Mouse (Mus musculus) bone marrow, adult 2 months (tissue): ENCODE measurements around the gene Stoml2. TPM values are rescaled to one million over a fixed set of nuclear protein-coding genes. Genes with fewer than 3 reads are reported as not detected.

Experiments
- H3K27ac ChIP-seq: fragments of 200-500 bp; 2 replicates; pipeline ENCODE4 v1.5.1; 2012; ENCODE audit warnings: low read depth, mild to moderate bottlenecking, control low read depth, inconsistent platforms, low read length; ENCODE audit not compliant: control insufficient read depth, poor library complexity, insufficient read depth
- H3K4me1 ChIP-seq: fragments of 200-500 bp; 2 replicates; pipeline ENCODE4 v1.6.1; 2011; ENCODE audit warnings: low read length; ENCODE audit not compliant: control insufficient read depth, insufficient read depth
- H3K4me3 ChIP-seq: fragments of 200-500 bp; replicated peaks from 2 replicates; pipeline ENCODE3; 2011; ENCODE audit warnings: mild to moderate bottlenecking, low read depth, low read length, control low read depth; ENCODE audit not compliant: control insufficient read depth
- CTCF ChIP-seq: fragments of 200-500 bp; IDR thresholded peaks from 2 replicates; pipeline ENCODE4 v1.5.1; 2011; ENCODE audit warnings: low read length, control low read depth; ENCODE audit not compliant: control insufficient read depth, insufficient read depth
- POLR2A ChIP-seq: fragments of 200-500 bp; IDR thresholded peaks from 2 replicates; pipeline ENCODE4 v1.6.1; 2011; ENCODE audit warnings: low read depth, mild to moderate bottlenecking, control low read depth, low read length, borderline replicate concordance; ENCODE audit not compliant: control insufficient read depth
- WGBS: fragments of 180-500 bp; shearing (Covaris S2); methylation state at CpG from one replicate; pipeline ENCODE4 v1.1.7; 2018; 5-methylcytosine and 5-hydroxymethylcytosine counted together
- polyA plus RNA-seq: library from polyadenylated mRNA; stranded (reverse); fragments of >200 nt; gene quantifications from 2 replicates; pipeline ENCODE4 v1.2.4, GENCODE M21; 2011; ENCODE audit warnings: low replicate concordance; ENCODE audit not compliant: missing spikeins, insufficient read depth, insufficient read length

Stoml2 gene
- polyA plus RNA-seq, 1 experiment, result 48.4 TPM

DNA sequence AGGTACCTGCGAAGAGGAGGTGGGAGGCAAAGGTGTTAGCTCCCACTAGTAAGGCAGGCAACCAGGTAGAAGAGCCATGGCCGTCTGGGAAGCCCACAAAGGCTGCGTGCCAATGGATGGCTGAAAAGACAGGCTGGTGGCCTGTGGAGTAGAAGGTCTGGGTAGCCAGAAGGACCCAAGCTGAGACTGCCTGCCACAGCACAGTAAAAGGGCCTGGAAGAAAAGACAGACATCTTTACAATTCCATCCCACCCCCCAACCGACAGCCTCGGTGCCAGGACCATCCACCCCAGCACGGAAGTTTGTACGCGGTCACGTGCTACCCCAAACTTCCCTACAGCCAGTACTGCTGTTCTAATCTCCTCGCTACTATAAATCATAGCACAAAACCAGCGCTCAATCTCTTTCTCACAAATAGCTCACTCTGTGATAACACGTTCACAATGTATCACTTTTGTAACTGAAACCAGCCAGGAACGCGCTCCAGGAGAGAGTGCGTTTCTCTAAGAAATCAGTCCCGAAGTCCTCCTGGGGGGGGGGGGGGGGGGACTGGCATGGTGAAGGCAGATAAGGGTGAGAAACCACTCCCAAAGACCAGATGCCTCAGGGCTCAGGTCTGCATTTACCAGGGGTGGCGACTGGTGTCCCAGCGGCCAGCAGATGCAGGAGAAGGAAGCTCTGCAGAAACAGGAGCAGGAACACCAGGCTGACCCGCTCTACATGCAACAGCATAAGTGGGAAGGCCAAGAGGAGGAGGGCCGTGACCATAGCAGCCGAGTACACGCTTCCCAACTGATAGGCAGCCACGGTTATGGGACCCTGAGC, 11.7 kb downstream of the Stoml2 start:
- no peak overlapping the region for H3K27ac ChIP-seq
- 67% methylated on average over 23 of the region's 23 CpGs for WGBS
- TF ChIP-seq CTCF (no peak), POLR2A (no peak)
- no peaks in the 10 kb centered on the region; the same call in 1 of the 2 replicates for H3K4me1 ChIP-seq
- H3K4me3 ChIP-seq, result no peak overlapping the region

DNA sequence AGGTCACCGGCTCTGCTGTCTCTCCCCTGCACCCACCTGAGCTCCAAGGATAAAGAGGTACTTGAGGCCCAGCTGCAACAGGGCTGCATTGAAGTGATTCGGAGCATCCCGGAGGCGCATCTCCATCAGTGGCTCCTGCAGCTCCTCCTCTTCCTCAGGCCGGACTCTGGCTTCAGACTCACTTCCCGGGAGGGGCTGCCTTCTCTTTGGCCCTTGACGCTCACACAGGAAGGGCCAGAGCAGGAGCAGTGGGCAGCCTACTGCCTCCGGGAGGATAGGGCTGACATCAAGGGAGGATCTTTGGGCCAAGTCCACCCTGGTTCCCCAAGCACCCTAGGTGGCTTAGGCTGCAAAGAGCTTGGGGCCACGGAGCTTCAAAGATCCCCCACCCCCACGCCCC, 12.3 kb downstream of the Stoml2 start:
- Histone ChIP-seq H3K27ac (no peak overlapping the region), H3K4me1 (no peaks in the 10 kb centered on the region; the same call in 1 of the 2 replicates), H3K4me3 (no peak overlapping the region)
- TF ChIP-seq POLR2A (no peak), CTCF (no peak)
- 88% methylated on average over 10 of the region's 10 CpGs for WGBS

DNA sequence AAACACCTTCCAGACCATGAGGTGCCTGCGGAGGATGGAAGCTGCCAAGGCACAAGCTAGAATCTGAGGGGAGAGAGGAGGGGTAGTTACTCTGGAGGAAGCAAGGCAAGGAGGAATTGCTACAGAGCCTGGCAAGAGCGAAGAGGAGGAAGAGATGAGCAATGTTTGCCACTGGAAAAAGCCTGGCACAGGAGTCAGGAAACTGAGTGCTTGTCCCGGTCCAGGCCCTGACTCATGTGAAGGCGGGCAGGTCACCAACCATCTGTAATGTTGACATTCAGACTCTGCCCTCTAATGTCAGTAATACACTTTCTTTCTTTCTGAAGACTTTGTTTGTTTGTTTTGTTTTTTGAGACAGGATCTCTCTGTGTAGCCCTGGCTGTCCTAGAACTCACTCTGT, 13.4 kb downstream of the Stoml2 start:
- 86% methylated on average over 4 of the region's 4 CpGs for whole genome bisulfite sequencing
- H3K27ac ChIP-seq, result no peak overlapping the region
- H3K4me3 ChIP-seq, result no peak overlapping the region
- TF ChIP-seq CTCF (no peak), POLR2A (no peak)
- H3K4me1 ChIP-seq, result no peaks in the 10 kb centered on the region; the same call in 1 of the 2 replicates

DNA sequence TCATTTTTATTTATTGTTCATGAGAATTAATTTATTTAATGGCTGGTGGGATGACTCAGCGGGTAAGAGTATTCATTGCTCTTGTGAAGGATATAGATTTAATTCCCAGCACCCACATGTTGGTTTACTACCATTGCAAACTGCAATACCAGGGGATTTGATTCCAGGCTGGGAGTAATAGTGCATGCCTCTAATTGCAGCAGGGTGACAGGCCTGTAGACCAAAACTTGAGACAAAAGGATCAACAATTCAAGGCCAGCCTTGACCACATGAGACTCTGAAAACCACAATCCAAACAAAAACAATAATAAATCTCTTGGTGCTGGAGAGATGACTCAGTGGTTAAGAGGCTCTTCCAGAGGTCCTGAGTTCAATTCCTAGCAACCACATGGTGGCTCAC, 19.4 kb downstream of the Stoml2 start:
- 89% methylated on average over 1 of the region's 1 CpGs for WGBS
- no peak overlapping the region for H3K4me3 ChIP-seq
- H3K27ac ChIP-seq, result no peak overlapping the region
- no peaks in the 10 kb centered on the region; the same call in 1 of the 2 replicates for H3K4me1 ChIP-seq
- TF ChIP-seq CTCF, result no peak
- no peak for TF ChIP-seq POLR2A

DNA sequence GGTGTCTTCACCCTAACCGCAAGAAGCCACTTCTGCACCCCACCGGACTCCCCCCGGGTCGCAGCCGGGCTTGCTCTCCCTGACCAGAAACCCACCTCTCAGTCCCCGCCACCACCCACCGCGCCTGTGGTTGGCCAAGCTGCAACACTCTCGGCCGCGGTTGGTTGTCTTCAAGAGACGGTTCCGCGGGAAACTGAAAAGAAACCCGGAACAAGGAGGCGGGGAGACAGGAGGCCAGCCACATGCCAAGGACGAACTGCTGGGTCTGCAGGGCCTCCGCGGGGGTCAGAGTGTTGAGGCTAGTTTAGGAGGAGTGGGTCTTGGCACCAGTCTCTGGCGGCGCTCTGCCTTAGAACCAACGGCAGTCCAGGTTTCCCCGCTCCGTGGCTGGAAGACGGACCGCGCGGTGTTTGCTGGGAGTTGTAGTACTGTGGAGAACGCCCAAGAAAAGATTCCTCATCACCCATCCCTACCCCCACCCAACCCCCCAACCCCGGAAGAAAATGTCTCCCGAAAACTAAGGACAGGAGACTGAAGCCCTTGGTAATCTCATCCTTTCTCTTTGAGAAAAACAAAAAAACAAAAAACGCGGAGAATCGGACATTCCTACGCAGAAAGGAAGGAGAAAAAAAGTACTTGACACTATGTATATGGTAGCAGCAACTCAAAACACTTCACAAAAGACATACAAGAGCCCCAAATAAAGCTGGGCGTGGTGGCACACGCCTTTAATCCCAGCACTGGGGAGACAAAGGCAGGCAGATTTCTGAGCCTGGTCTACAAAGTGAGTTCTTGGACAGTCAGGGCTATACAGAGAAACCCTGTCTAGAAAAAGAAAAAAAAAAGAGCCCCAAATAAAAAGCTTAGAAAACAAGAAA, 21.1 kb downstream of the Stoml2 start, which contains the start of gene Fancg:
TSS of gene Fancg (minus strand) at position 346 of the 878 bp plus-strand sequence.
- Histone ChIP-seq H3K4me3 (peak within 1 kb of the TSS; percentile 99), H3K4me1 (no peaks in the 10 kb centered on the region; the same call in 1 of the 2 replicates), H3K27ac (peak within 1 kb of the TSS; percentile 55)
- TF ChIP-seq POLR2A (peak; percentile 41; the same call in 1 of the 2 replicates), CTCF (no peak)
- under 1% methylated on average over 37 of the region's 37 CpGs for WGBS

DNA sequence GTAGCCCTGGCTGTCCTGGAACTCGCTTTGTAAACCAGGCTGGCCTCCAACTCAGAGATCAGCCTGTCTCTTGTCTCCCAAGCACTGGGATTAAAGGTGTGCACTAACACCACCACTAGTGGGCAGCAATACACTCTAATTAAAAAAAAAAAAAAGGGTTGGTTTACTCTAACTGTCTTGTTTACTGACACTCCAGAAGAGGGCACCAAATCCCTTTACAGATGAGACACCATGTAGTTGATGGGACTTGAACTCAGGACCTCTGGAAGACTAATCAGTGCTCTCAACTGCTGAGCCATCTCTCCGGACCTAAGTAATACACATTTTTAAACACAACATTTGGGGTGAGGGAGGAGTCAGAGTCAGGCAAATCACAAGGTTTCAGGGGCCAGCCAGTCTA, 25.7 kb downstream of the Stoml2 start:
- Histone ChIP-seq H3K4me1 (no peaks in the 10 kb centered on the region; the same call in 1 of the 2 replicates), H3K27ac (no peak overlapping the region), H3K4me3 (no peak overlapping the region)
- 53% methylated on average over 2 of the region's 2 CpGs for WGBS
- TF ChIP-seq CTCF, result 0 out of 2 replicates have a peak, but pooled peaks have one; percentile 0
- no peak for TF ChIP-seq POLR2A

DNA sequence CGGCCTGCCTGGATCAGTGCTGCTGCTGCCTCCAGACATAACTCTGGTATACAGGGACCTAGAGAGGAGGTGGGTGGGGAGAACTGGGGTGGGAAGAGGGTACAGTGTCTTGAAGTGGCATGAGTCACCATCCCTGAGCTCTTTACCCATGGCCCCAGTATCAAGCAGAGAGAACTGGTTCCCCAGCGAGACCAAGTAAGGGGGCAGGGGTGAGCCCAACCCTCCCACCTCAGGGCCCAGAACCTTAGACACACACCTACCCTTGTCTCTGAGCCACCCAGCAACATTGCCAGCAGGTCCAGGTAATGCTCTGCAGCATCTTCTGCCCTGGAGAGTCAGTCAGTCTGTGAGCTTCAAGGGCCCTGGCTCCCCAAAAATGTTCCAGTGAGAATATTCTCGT, 26.6 kb downstream of the Stoml2 start:
- 87% methylated on average over 3 of the region's 3 CpGs for WGBS
- TF ChIP-seq POLR2A, result no peak
- TF ChIP-seq CTCF, result no peak
- Histone ChIP-seq H3K27ac (no peak overlapping the region), H3K4me3 (no peak overlapping the region), H3K4me1 (no peaks in the 10 kb centered on the region)

DNA sequence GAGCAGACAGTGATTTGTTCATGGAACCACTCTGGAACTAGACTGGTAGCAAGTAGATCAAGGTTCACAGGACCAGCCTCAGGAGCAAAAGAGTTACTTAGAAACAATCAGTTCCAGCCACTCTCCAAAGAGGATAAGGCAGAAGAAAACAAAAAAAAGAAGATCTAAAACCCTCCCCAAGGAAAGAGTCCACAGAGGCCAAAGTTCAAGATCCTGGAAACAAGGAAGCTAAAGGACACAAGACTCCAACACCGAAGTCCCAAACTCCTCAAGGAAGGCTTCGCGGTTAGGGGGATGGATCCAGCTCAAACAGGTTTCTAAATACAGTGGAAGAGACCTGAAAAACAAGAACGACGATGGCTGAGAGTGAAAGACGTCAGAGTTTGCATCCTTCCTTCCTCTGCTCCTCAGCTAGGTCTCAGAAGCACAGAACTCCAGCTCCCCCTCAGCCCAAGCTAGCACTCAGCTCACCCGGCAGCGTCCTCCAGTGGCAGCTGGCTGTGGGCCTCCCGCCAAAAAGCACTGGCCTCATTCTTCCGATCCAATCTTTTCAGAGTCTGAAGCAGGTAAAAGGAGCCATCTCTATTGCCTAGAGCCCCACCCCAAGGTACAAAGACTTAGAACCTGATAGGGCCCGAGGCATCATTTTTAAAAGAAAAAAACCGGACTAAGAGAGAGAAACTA, 28.6 kb downstream of the Stoml2 start:
- 88% methylated on average over 12 of the region's 12 CpGs for WGBS
- Histone ChIP-seq H3K27ac (no peak overlapping the region), H3K4me1 (no peaks in the 10 kb centered on the region; the same call in 1 of the 2 replicates), H3K4me3 (no peak overlapping the region)
- TF ChIP-seq CTCF (no peak), POLR2A (no peak)
